Mouse (Mus musculus): ENCODE measurements around the gene Rbfox3.

DNA sequence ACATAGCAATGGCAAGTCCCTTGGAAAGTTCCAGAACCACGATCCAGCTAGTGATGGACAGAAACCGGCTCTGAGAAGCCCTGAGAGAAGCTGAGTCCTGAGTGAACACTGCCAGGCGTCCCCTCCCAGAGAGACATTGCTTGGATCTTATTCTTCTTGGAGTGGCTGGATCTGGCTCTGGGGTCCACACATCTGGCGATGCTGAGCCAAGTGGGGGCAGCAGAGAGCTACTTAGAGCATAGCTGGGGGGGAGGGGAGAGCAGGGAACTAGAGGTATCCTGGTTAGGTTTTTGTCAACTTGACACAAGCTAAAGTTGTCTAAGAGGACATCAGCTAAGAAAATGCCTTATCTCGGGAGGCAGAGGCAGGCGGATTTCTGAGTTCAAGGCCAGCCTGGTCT, 170.1 kb downstream of the Rbfox3 start:
- TF ChIP-seq CTCF (IDR thresholded peaks at IDR 0.05), result peak; percentile 28
- TF ChIP-seq EP300 (IDR thresholded peaks at IDR 0.05), result no peak

Data from lung, postnatal 0 days (tissue).